Mouse (Mus musculus): Measurements from ENCODE around the gene Gtf3c4.

DNA sequence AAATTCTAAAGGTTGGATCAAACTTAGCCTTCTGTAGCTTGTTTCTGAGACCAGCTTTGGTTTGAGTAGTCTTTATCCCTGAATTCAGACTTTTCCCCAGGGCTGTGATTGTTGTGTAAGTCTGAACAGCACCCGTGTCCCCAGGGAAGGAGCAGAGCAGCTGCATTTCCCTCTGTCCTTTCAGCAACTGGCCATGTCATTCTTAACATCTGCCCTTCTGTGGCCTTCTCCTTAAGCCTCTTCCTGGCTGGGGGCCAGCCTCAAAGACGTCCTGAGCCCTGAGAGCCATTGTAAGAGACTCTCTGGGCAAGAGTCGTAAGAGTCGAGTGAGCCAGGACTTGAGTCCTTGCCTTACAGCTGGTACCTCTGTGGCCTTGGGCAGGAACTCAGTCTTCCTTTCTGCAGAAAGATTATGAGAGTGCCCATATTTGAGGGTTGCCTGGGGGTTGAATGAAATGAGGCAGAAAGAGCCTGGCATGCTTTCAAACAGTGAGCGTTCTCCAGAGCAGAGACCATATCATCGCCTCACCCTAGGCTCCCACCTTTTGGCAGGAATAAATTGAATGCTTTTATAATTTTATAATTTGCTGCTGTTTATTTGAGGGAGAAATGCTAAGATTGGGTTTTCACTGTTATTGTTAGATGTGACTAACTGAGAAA, 42.8 kb upstream of the Gtf3c4 start:
- TF ChIP-seq CTCF (IDR thresholded peaks at IDR 0.05; ENCODE audit: extremely low read depth, insufficient read depth, low read length) (no peak), POLR2A (IDR thresholded peaks at IDR 0.05; ENCODE audit: extremely low read depth, insufficient read depth, low read length) (no peak)
